Mouse (Mus musculus) midbrain, embryonic 15.5 days (tissue): ENCODE results near the gene H2afy2. TPM values are rescaled to one million over a fixed set of nuclear protein-coding genes. Genes with fewer than 3 reads are reported as not detected.
A peak's percentile ranks its signal among the peaks of the same experiment; 100 is the strongest.

Experiments used
- ATAC-seq: fragments of 200-750 bp; cut with Nextera tagmentation; replicated peaks from 2 replicates; pipeline ENCODE4 v1.8.0; 2017; ENCODE audit warnings: moderate TSS enrichment
- H3K27ac ChIP-seq: fragments of 300-500 bp; sonication (generic); 2 replicates; pipeline ENCODE4 v1.5.1; 2015; ENCODE audit warnings: mild to moderate bottlenecking, inconsistent platforms
- H3K27me3 ChIP-seq: fragments of 300-500 bp; sonication (generic); replicated peaks from 2 replicates; pipeline ENCODE4 v1.6.1; 2015; ENCODE audit warnings: inconsistent platforms
- H3K36me3 ChIP-seq: fragments of 300-500 bp; sonication (generic); replicated peaks from 2 replicates; pipeline ENCODE4 v1.6.1; 2015; ENCODE audit warnings: inconsistent platforms
- H3K4me1 ChIP-seq: fragments of 300-500 bp; sonication (generic); 2 replicates; pipeline ENCODE4 v1.6.1; 2015; ENCODE audit warnings: inconsistent platforms
- H3K4me2 ChIP-seq: fragments of 300-500 bp; sonication (generic); 2 replicates; pipeline ENCODE4 v1.6.1; 2015; ENCODE audit warnings: inconsistent platforms, mild to moderate bottlenecking, moderate library complexity
- H3K4me3 ChIP-seq: fragments of 300-500 bp; sonication (generic); 2 replicates; pipeline ENCODE4 v1.5.1; 2015; ENCODE audit warnings: mild to moderate bottlenecking, inconsistent platforms
- H3K9ac ChIP-seq: fragments of 300-500 bp; sonication (generic); 2 replicates; pipeline ENCODE4 v1.6.1; 2015; ENCODE audit warnings: mild to moderate bottlenecking, inconsistent platforms
- H3K9me3 ChIP-seq: fragments of 300-500 bp; sonication (generic); 2 replicates; pipeline ENCODE4 v1.6.1; 2016; ENCODE audit warnings: inconsistent platforms
- WGBS: fragments of 180-500 bp; shearing (Covaris S2); methylation state at CpG from one replicate; pipeline ENCODE4 v1.1.7; 2015; ENCODE audit warnings: mixed read lengths; 5-methylcytosine and 5-hydroxymethylcytosine counted together
- polyA plus RNA-seq: library from polyadenylated mRNA; unstranded; fragments of >200 nt; fragmentation: Nextera tagmentation; extraction: Ambion mirVana; gene quantifications from 2 replicates; pipeline ENCODE4 v1.2.1, GENCODE M21; 2015

H2afy2 gene
- polyA plus RNA-seq, 1 experiment from 2014 or later = 327 TPM

- H3K27ac ChIP-seq = no peak overlapping the region
- H3K9ac ChIP-seq = no peak overlapping the region
- no peaks in the 10 kb centered on the region for H3K36me3 ChIP-seq
- WGBS = 72% methylated on average over 7 of the region's 7 CpGs
- H3K9me3 ChIP-seq = no peaks in the 10 kb centered on the region
- no peak for ATAC-seq
- no peak overlapping the region for H3K4me3 ChIP-seq
- peaks cover 10% of the 10 kb centered on the region for H3K4me1 ChIP-seq
- H3K4me2 ChIP-seq = no peak overlapping the region
- no peaks in the 10 kb centered on the region for H3K27me3 ChIP-seq
Observed at GRCm38 (mm10) chr10:61822968-61823730, 39.2 kb upstream of the H2afy2 start.

GRCm38 (mm10) chr10:61820050-61820449, 36.1 kb upstream of the H2afy2 start:
- 61% methylated on average over 9 of the region's 9 CpGs for WGBS
- no peaks in the 10 kb centered on the region for H3K36me3 ChIP-seq
- H3K4me2 ChIP-seq = no peak overlapping the region
- H3K4me3 ChIP-seq = no peak overlapping the region
- H3K9ac ChIP-seq = no peak overlapping the region
- no peak for ATAC-seq
- no peaks in the 10 kb centered on the region for H3K4me1 ChIP-seq
- H3K9me3 ChIP-seq = no peaks in the 10 kb centered on the region
- H3K27ac ChIP-seq = no peak overlapping the region
- no peaks in the 10 kb centered on the region for H3K27me3 ChIP-seq

- Histone ChIP-seq H3K4me3 (no peak overlapping the region), H3K9ac (no peak overlapping the region), H3K36me3 (no peaks in the 10 kb centered on the region), H3K27ac (no peak overlapping the region), H3K4me1 (no peaks in the 10 kb centered on the region), H3K9me3 (no peaks in the 10 kb centered on the region), H3K27me3 (no peaks in the 10 kb centered on the region), H3K4me2 (no peak overlapping the region)
- no peak for ATAC-seq
- WGBS = 76% methylated on average over 5 of the region's 5 CpGs
Observed at GRCm38 (mm10) chr10:61811987-61812386, 28.0 kb upstream of the H2afy2 start.

DNA sequence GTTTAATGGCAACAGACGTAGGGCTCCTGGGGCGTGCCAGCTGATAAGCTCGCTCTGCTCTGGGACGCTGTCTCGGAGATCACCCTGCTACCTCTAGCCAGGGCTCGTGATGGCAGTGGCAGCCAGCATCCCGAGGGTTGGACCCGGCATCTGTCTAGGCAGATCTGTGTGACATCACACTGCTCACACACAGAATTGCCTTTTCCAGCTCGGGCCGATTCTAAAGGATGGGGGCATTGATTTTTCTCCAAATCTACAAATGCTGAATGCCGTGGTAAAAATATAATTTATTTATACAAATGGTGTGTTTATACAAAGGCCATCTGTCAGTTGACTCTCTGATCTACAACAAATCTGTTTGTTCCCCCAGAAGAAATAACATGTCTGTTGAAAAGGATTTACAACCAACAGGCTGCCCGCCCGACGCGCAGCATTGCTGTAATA, 14.2 kb upstream of the H2afy2 start:
- Histone ChIP-seq H3K4me1 (no peaks in the 10 kb centered on the region), H3K9ac (no peak overlapping the region), H3K27me3 (no peaks in the 10 kb centered on the region), H3K4me2 (no peak overlapping the region), H3K4me3 (no peak overlapping the region), H3K9me3 (no peaks in the 10 kb centered on the region), H3K36me3 (no peaks in the 10 kb centered on the region), H3K27ac (no peak overlapping the region)
- 84% methylated on average over 15 of the region's 15 CpGs for WGBS
- no peak for ATAC-seq

DNA sequence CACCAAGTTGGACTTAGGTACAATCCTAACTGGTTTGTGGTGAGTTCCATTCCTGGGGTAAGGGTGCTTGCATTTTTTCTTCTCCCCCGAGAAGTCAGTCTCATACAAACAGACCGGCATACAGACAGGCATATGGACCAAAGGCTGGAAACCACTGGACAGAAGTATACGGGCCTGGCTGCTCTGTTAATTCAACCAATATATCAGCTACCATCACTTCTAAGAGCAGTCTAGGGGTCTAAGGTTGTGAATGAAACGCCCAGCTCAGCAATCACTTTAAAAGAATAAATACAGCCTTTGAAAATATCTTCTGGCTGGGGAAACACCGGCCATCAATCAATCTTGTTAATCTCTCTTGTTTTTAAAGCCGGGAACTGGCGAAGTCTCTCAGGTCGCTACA, 11.5 kb upstream of the H2afy2 start:
- Histone ChIP-seq H3K9ac (no peak overlapping the region), H3K27me3 (no peaks in the 10 kb centered on the region), H3K27ac (no peak overlapping the region), H3K4me3 (no peak overlapping the region), H3K9me3 (no peaks in the 10 kb centered on the region), H3K4me1 (no peaks in the 10 kb centered on the region), H3K4me2 (no peak overlapping the region), H3K36me3 (no peaks in the 10 kb centered on the region)
- WGBS = 39% methylated on average over 8 of the region's 8 CpGs
- no peak for ATAC-seq

GRCm38 (mm10) chr10:61794971-61795370, 11.0 kb upstream of the H2afy2 start:
- H3K4me3 ChIP-seq = no peak overlapping the region
- H3K4me1 ChIP-seq = no peaks in the 10 kb centered on the region
- no peaks in the 10 kb centered on the region for H3K27me3 ChIP-seq
- H3K4me2 ChIP-seq = no peak overlapping the region
- H3K36me3 ChIP-seq = no peaks in the 10 kb centered on the region
- no peak for ATAC-seq
- 82% methylated on average over 10 of the region's 10 CpGs for WGBS
- H3K9me3 ChIP-seq = no peaks in the 10 kb centered on the region
- no peak overlapping the region for H3K9ac ChIP-seq
- H3K27ac ChIP-seq = no peak overlapping the region

DNA sequence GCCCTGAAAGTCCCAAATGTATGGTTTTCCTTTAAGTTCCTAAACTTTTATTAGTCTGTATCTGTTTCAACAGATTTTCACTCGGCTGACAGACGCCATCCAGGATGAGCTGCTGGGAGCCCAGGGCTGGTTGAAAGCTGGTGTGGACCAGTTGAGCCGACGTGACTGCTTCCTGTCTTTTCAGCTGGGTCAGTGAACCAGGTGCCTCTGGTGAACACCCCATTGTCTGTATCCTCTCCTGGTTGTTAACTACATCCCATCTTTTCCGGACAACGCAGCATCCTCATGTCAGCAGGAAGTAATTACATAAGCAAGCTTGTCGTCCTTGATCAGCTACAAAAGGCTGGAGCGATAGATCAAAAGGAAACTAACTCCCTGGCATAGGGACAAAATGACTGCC, 9.1 kb upstream of the H2afy2 start:
- no peak for ATAC-seq
- H3K4me1 ChIP-seq = no peaks in the 10 kb centered on the region
- H3K9ac ChIP-seq = no peak overlapping the region
- H3K27me3 ChIP-seq = no peaks in the 10 kb centered on the region
- no peak overlapping the region for H3K4me2 ChIP-seq
- H3K4me3 ChIP-seq = no peak overlapping the region
- 54% methylated on average over 8 of the region's 8 CpGs for WGBS
- no peaks in the 10 kb centered on the region for H3K9me3 ChIP-seq
- H3K27ac ChIP-seq = no peak overlapping the region
- no peaks in the 10 kb centered on the region for H3K36me3 ChIP-seq

DNA sequence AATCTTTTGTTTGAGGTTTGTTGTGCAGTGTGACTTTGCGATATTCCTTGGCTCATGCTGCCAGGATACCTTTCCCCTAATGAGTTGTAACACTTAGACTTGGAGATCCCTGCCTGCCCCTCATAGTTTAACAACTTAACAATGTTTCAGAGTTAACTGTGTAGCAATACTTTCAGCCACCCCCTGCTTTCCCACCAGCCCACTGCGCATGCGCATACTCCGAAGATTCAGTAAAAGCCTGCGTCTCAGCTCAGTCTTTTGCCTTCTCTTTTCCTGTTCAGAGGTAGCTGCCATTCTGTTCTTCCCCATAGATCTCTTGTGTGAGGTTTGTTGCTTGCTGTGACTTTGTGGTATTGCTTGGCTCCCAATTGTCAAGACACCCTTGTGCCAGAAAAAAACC, 4.6 kb upstream of the H2afy2 start:
- Histone ChIP-seq H3K4me1 (peaks cover 13% of the 10 kb centered on the region), H3K4me3 (no peak overlapping the region), H3K27me3 (no peaks in the 10 kb centered on the region), H3K9me3 (no peaks in the 10 kb centered on the region), H3K27ac (no peak overlapping the region), H3K4me2 (no peak overlapping the region), H3K36me3 (no peaks in the 10 kb centered on the region), H3K9ac (no peak overlapping the region)
- WGBS = 97% methylated on average over 5 of the region's 5 CpGs
- ATAC-seq = no peak

DNA sequence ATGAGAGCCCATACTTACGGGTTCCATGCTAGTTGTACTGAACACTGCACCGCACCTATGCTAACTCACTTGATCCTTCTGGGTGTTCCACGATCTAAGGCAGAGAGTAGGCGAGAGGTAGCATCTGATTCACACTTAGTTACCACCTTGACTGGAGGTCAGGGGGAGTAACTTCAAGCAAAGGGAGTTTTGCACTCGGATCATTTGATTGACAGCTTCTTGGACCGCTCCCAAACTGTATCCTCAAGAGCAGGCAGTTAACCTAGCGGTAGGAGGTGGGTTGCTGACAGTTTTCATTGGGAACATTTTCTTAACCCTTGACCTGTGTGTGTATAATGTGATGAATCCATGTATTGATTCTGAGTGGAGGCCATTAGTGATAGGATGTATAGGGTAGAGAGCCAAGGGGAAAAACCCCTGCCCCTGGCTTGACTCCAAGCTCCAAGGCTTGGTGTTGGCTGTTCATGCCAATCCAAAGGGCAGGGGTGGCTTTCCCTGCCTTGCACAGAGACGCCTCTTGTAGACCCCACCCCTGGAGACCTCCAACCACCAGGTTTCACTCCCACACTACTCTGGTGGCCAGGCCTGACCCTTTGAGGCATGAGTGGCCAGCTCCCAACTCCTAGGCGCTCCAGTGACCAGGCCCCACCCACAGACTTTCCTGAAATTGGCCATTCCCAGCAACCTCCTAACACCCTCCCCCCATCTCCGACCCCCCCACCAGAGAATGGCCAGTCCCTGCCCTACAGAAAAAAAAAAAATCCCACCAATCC, 3.8 kb upstream of the H2afy2 start:
- WGBS = 78% methylated on average over 10 of the region's 10 CpGs

DNA sequence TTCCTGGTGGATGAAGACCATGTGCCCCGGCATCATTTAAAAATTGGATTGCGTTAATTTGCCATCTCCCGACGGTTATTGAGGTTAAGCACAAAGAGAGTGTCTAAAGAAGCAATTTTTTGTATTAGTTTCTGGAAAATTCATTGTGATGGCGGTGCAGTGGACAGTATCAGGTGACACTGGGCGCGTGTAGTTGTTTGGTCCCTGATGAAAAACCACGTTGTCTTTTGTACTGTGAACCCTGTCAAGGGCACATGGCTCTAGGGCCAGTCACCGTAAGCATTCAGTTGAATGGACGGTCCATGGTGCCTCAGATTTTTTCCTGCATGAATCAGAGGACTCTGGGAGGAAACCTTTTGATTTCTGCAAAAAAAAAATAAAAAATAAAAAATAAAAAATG, 467 bp upstream of the H2afy2 start:
- Histone ChIP-seq H3K27me3 (no peaks in the 10 kb centered on the region), H3K4me1 (peaks cover 34% of the 10 kb centered on the region), H3K9me3 (no peaks in the 10 kb centered on the region), H3K27ac (peak overlapping the region; percentile 99), H3K36me3 (no peaks in the 10 kb centered on the region), H3K4me2 (peak overlapping the region; percentile 61), H3K4me3 (peak overlapping the region; percentile 78), H3K9ac (peak overlapping the region; percentile 95)
- WGBS = 12% methylated on average over 10 of the region's 10 CpGs
- peak; percentile 59 for ATAC-seq

More for the DNA sequence above, 3.8 kb upstream of the H2afy2 start:
- H3K4me1 ChIP-seq = peaks cover 13% of the 10 kb centered on the region
- H3K4me2 ChIP-seq = no peak overlapping the region
- no peak overlapping the region for H3K9ac ChIP-seq
- no peaks in the 10 kb centered on the region for H3K9me3 ChIP-seq
- no peak for ATAC-seq
- H3K27ac ChIP-seq = no peak overlapping the region
- no peaks in the 10 kb centered on the region for H3K36me3 ChIP-seq
- H3K27me3 ChIP-seq = no peaks in the 10 kb centered on the region
- H3K4me3 ChIP-seq = no peak overlapping the region

GRCm38 (mm10) chr10:61782799-61783611, 942 bp downstream of the H2afy2 start:
- WGBS = under 1% methylated on average over 62 of the region's 74 CpGs
- H3K4me3 ChIP-seq = peak overlapping the region; percentile 78
- peak; percentile 70 for ATAC-seq
- H3K9me3 ChIP-seq = no peaks in the 10 kb centered on the region
- H3K27ac ChIP-seq = peak overlapping the region; percentile 99
- H3K4me2 ChIP-seq = peak overlapping the region; percentile 61
- no peaks in the 10 kb centered on the region for H3K27me3 ChIP-seq
- peaks cover 34% of the 10 kb centered on the region for H3K4me1 ChIP-seq
- H3K36me3 ChIP-seq = no peaks in the 10 kb centered on the region
- H3K9ac ChIP-seq = peak overlapping the region; percentile 95

GRCm38 (mm10) chr10:61781461-61782128, 2.4 kb downstream of the H2afy2 start:
- H3K9me3 ChIP-seq = no peaks in the 10 kb centered on the region
- peak overlapping the region; percentile 78 for H3K4me3 ChIP-seq
- peak overlapping the region; percentile 61 for H3K4me2 ChIP-seq
- no peak for ATAC-seq
- H3K9ac ChIP-seq = peak overlapping the region; percentile 95; the same call in 1 of the 2 replicates
- peaks cover 34% of the 10 kb centered on the region for H3K4me1 ChIP-seq
- H3K27ac ChIP-seq = peak overlapping the region; percentile 99
- no peaks in the 10 kb centered on the region for H3K36me3 ChIP-seq
- no peaks in the 10 kb centered on the region for H3K27me3 ChIP-seq
- WGBS = 20% methylated on average over 9 of the region's 9 CpGs
